Mouse (Mus musculus): ENCODE data around the gene Gm8180. TPM values are rescaled to one million over a fixed set of nuclear protein-coding genes. Genes with fewer than 3 reads are reported as not detected.
A peak's percentile ranks its signal among the peaks of the same experiment; 100 is the strongest.
"Not testable (repeated sequence)": the region's sequence is repeated elsewhere in the genome, so short reads cannot be mapped to it uniquely, and the experiment has no call there.

Gm8180 gene
- 2.4 and 4.1 TPM in 2 replicates for polyA plus RNA-seq (2012; rRNA removed)

GRCm38 (mm10) chr14:43784645-43785044, at the start of gene Gm8180:
Gene Gm8180 (minus strand): TSS chr14:43784745.
- not testable (repeated sequence) for H3K27ac ChIP-seq (ENCODE audit: control insufficient read depth, insufficient read depth, low read depth, low read length); H3K4me1 ChIP-seq (ENCODE audit: control insufficient read depth, insufficient read depth, low read length); H3K27me3 ChIP-seq (ENCODE audit: control insufficient read depth, insufficient read depth, low read length); H3K36me3 ChIP-seq (ENCODE audit: control insufficient read depth, insufficient read depth, low read length)
- peak within 1 kb of the TSS; percentile 63 for H3K4me3 ChIP-seq (ENCODE audit: control insufficient read depth, low read depth, low read length)

GRCm38 (mm10) chr14:43830385-43830784, 45.8 kb upstream of the Gm8180 start:
- not testable (repeated sequence) for H3K4me3 ChIP-seq (ENCODE audit: control insufficient read depth, low read depth, low read length); H3K4me1 ChIP-seq (ENCODE audit: control insufficient read depth, insufficient read depth, low read length); H3K36me3 ChIP-seq (ENCODE audit: control insufficient read depth, insufficient read depth, low read length); H3K27ac ChIP-seq (ENCODE audit: control insufficient read depth, insufficient read depth, low read depth, low read length); H3K27me3 ChIP-seq (ENCODE audit: control insufficient read depth, insufficient read depth, low read length)

GRCm38 (mm10) chr14:43824176-43824575, 39.6 kb upstream of the Gm8180 start:
- not testable (repeated sequence) for H3K27ac ChIP-seq (ENCODE audit: control insufficient read depth, insufficient read depth, low read depth, low read length); H3K4me1 ChIP-seq (ENCODE audit: control insufficient read depth, insufficient read depth, low read length); H3K36me3 ChIP-seq (ENCODE audit: control insufficient read depth, insufficient read depth, low read length); H3K27me3 ChIP-seq (ENCODE audit: control insufficient read depth, insufficient read depth, low read length); H3K4me3 ChIP-seq (ENCODE audit: control insufficient read depth, low read depth, low read length)

GRCm38 (mm10) chr14:43821869-43822268, 37.3 kb upstream of the Gm8180 start:
- not testable (repeated sequence) for H3K4me1 ChIP-seq (ENCODE audit: control insufficient read depth, insufficient read depth, low read length); H3K27ac ChIP-seq (ENCODE audit: control insufficient read depth, insufficient read depth, low read depth, low read length); H3K4me3 ChIP-seq (ENCODE audit: control insufficient read depth, low read depth, low read length); H3K36me3 ChIP-seq (ENCODE audit: control insufficient read depth, insufficient read depth, low read length); H3K27me3 ChIP-seq (ENCODE audit: control insufficient read depth, insufficient read depth, low read length)

- H3K4me3 ChIP-seq (ENCODE audit: control insufficient read depth, low read depth, low read length) = not testable (repeated sequence)
- TF ChIP-seq CTCF (IDR thresholded peaks at IDR 0.05; ENCODE audit: control insufficient read depth, insufficient read depth, insufficient replicate concordance, low read depth, low read length) = peak; percentile 38; the same call in 1 of the 2 replicates
Measured at GRCm38 (mm10) chr14:43812458-43812857, 27.9 kb upstream of the Gm8180 start.

GRCm38 (mm10) chr14:43808142-43808541, 23.6 kb upstream of the Gm8180 start:
- not testable (repeated sequence) for H3K36me3 ChIP-seq (ENCODE audit: control insufficient read depth, insufficient read depth, low read length); H3K4me3 ChIP-seq (ENCODE audit: control insufficient read depth, low read depth, low read length); H3K27ac ChIP-seq (ENCODE audit: control insufficient read depth, insufficient read depth, low read depth, low read length); H3K4me1 ChIP-seq (ENCODE audit: control insufficient read depth, insufficient read depth, low read length); H3K27me3 ChIP-seq (ENCODE audit: control insufficient read depth, insufficient read depth, low read length)

More at GRCm38 (mm10) chr14:43812458-43812857, 27.9 kb upstream of the Gm8180 start:
- not testable (repeated sequence) for H3K27ac ChIP-seq (ENCODE audit: control insufficient read depth, insufficient read depth, low read depth, low read length); H3K4me1 ChIP-seq (ENCODE audit: control insufficient read depth, insufficient read depth, low read length); H3K27me3 ChIP-seq (ENCODE audit: control insufficient read depth, insufficient read depth, low read length); H3K36me3 ChIP-seq (ENCODE audit: control insufficient read depth, insufficient read depth, low read length)

- H3K4me1 ChIP-seq (ENCODE audit: control insufficient read depth, insufficient read depth, low read length) = not testable (repeated sequence)
Measured at GRCm38 (mm10) chr14:43804435-43804834, 19.9 kb upstream of the Gm8180 start.

GRCm38 (mm10) chr14:43796905-43797470, 12.4 kb upstream of the Gm8180 start:
- not testable (repeated sequence) for H3K36me3 ChIP-seq (ENCODE audit: control insufficient read depth, insufficient read depth, low read length); H3K27me3 ChIP-seq (ENCODE audit: control insufficient read depth, insufficient read depth, low read length)
- peak overlapping the region; percentile 70 for H3K27ac ChIP-seq (ENCODE audit: control insufficient read depth, insufficient read depth, low read depth, low read length)
- peak overlapping the region; percentile 75 for H3K4me3 ChIP-seq (ENCODE audit: control insufficient read depth, low read depth, low read length)
- H3K4me1 ChIP-seq (ENCODE audit: control insufficient read depth, insufficient read depth, low read length) = peaks cover 13% of the 10 kb centered on the region
- TF ChIP-seq POLR2A (IDR thresholded peaks at IDR 0.05; ENCODE audit: control insufficient read depth, low read depth, low read length) = peak; percentile 45; the same call in 1 of the 2 replicates

More at GRCm38 (mm10) chr14:43804435-43804834, 19.9 kb upstream of the Gm8180 start:
- H3K27me3 ChIP-seq (ENCODE audit: control insufficient read depth, insufficient read depth, low read length); H3K4me3 ChIP-seq (ENCODE audit: control insufficient read depth, low read depth, low read length); H3K27ac ChIP-seq (ENCODE audit: control insufficient read depth, insufficient read depth, low read depth, low read length); H3K36me3 ChIP-seq (ENCODE audit: control insufficient read depth, insufficient read depth, low read length): not testable (repeated sequence)
